Mouse (Mus musculus): ENCODE measurements around the gene Gm21830. TPM values are rescaled to one million over a fixed set of nuclear protein-coding genes. Genes with fewer than 3 reads are reported as not detected.

Gene Gm21830
- not detected for polyA plus RNA-seq (2014; fragmentation: Illumina TruSeq; extraction: RNeasy Lipid Tissue Mini Kit (QIAGEN cat#74804); ENCODE audit: low read depth, low replicate concordance)

GRCm38 (mm10) chr2:67413425-67413824 is at the start of gene Gm21830:
Gene Gm21830, plus strand, starts transcription at chr2:67413725.

DNA sequence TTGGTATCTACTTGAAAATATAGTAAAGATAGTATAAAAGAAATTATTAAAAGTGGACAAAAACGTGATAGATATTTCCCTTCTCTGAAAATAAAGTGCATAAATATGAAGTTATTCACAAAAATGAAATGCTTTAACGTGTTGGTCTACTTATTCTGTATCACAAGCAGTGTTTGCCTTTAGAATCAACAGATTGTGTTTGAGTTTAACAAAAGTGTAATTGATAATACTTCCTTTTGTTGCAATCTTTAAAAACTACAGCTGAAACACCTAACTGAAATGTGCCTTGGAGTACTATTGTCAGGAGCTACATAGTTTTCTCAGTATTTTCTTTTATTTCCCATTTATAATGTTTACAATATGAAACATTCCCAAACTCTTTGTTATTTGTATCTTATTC is 19.6 kb downstream of the Gm21830 start, which contains the start of gene Gm26727:
Gene Gm26727, minus strand, starts transcription at position 101 of the 400 bp plus-strand sequence.

DNA sequence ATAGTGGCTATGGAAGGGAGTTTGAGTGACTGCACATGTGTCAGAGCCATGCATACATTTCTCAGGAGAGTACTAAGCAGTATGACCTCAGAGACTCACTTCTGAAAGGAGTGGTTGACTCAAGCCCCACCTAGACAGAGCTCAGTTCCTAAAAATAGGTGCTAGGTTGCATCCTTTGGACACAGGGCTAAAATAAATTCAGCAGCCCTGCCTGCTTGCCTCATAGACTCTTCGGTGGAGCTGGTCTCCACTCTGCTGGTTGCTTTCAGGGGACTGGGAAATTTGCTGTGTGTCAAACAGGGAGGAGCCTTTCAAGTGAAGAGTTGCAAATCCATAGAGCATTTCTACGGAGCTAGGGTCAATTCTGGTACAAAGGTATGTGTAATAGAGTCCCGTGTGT is 32.3 kb downstream of the Gm21830 start, which contains the start of gene Xirp2:
Gene Xirp2, plus strand, starts transcription at position 223 of the 400 bp plus-strand sequence.

Other genes with a start within 250 kb of the Gm21830 start
- gene Gm26727, start 19.5 kb downstream of the Gm21830 start, polyA plus RNA-seq (2014; fragmentation: Illumina TruSeq; extraction: RNeasy Lipid Tissue Mini Kit (QIAGEN cat#74804); ENCODE audit: low read depth, low replicate concordance), result not detected
- gene Xirp2, start 32.3 kb downstream of the Gm21830 start, polyA plus RNA-seq (2014; fragmentation: Illumina TruSeq; extraction: RNeasy Lipid Tissue Mini Kit (QIAGEN cat#74804); ENCODE audit: low read depth, low replicate concordance), result not detected
- gene B3galt1, start 152.1 kb downstream of the Gm21830 start, polyA plus RNA-seq (2014; fragmentation: Illumina TruSeq; extraction: RNeasy Lipid Tissue Mini Kit (QIAGEN cat#74804); ENCODE audit: low read depth, low replicate concordance), result 2.9 TPM

Measured in sigmoid colon, adult 10 weeks (tissue).